Mouse (Mus musculus): ENCODE results near the gene Sema4a.

DNA sequence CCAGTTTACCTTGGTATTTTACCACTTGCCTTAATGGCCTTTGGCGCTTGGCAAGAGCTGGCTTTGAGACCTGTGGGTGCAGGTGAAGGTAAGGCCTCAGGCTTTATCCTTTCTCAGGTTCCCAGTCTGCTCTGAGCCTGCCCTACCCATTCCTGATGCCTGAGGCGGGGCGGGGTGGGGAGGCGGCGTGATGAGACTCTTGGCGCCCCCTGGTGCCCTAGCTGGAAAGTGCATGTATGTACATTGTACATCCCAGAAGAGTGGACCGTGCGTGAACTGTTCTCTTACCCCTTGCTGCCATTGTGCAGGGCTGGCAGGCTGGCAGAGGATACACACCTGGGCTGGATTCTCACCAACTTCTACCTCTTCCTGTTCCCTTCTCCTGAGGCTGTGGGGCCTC, 16.8 kb upstream of the Sema4a start:
- TF ChIP-seq CTCF (IDR thresholded peaks at IDR 0.05; ENCODE audit: borderline replicate concordance, extremely low read depth, insufficient read depth, insufficient read length) (peak; percentile 89), POLR2A (IDR thresholded peaks at IDR 0.05; ENCODE audit: borderline replicate concordance, extremely low read depth, insufficient read depth, insufficient read length, poor library complexity, severe bottlenecking) (no peak)
